Mouse (Mus musculus) lung, postnatal 4 days (tissue): ENCODE measurements around the gene Cetn3.
A peak's percentile ranks its signal among the peaks of the same experiment; 100 is the strongest.

Experiments used
- DNase-seq, 2 experiments: peaks; one replicate each; pipeline ENCODE4 v3.0.0; 2021

Gene Cetn3

GRCm38 (mm10) chr13:81782971-81783404 is at the start of gene Cetn3:
Cetn3 (plus strand) TSS chr13:81783077.
- peak; percentile 93 to 94 for DNase-seq

DNA sequence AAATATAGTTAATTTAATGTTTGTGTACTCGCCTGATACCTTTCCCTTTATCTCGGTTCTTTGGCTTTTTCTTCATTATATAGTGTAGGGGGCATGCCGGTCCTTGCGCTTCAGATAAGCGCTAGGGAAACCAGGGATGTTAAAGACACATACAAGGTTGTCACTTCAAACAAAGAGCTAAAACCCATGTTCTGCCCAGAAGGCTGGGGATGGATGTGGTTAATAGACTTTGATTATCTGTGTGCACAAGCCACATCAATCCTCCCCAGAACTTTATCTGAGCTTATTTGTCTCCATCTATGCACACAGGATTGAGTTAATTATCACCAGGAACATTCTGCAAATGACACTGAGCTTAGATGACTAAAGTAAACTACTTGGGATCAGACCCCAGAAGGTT is 46.3 kb upstream of the Cetn3 start:
- no peak for DNase-seq

DNA sequence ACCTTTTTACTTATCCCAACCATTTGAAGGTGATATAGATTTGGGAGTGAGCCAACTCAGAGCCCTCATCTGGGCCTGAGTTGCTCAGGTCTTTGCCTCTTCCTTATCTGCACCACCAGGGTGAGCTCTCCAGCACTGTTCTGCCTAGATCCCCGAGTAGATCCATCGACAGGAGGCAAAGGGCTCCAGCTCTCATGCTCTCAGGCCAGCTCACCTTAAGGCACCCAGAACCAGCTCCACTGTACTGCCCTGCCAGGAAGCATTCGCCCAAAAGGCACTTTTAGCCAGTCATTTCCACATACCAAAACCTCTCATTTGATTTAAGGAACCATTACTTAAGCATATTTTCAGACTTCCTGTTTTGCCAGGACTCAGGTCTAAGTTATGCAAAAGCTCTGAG is 42.0 kb upstream of the Cetn3 start:
- DNase-seq = no peak

DNA sequence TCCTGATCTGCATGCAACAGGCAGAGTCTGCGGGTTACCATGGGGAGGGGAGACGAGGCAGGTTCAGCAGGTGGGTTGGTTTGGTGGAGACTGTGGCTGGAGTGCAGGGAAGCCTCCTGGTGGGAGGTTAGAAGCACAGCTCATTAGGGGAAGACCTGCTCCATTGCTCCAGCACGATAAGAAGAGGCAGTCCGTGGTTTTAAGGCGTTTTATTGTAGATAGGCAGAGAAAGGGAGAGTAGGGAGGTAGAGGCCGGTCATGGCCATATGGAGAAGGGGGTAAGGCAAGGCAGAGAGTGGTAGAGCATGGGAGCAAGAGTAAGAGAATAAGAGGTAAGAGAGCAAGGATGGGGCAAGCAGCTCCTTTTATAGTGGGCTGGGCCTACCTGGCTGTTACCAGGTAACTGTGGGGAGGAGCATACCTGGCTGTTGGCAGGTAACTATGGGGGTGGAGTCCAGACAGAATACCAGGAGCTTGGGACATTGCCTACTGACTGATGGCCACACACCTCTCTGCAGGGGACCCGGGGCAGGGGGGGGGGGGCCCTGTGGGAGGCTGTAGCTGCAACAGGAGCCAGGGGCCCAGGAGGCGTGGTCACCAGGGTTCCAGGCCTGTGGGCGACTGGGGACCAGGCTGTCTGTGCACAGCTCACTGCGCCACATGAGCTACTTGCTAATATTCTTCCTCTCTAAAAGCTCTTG is 39.3 kb upstream of the Cetn3 start:
- no peak for DNase-seq

- DNase-seq = no peak
Measured at GRCm38 (mm10) chr13:81744092-81744396, 38.8 kb upstream of the Cetn3 start.

DNA sequence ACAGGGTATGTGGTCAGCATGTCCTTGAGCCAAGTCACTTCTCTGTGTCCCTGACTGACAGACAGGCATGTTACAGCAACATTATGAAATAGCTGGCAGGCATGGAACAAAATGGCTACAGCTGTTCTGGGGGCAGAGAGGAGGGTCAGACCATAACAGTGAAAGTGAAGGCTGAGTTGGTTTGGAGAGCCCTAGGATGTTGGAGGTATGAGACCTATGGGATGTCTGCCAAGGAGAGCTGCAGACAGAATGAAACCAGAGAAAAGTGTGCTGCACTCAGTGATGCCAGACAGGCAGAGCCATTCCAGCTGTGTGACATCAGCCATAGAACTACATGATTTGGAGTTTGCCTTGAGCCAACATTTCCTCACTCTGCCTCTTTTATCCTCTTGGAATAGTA is 28.0 kb upstream of the Cetn3 start:
- no peak for DNase-seq

GRCm38 (mm10) chr13:81755324-81755723 is 27.6 kb upstream of the Cetn3 start:
- no peak for DNase-seq

DNA sequence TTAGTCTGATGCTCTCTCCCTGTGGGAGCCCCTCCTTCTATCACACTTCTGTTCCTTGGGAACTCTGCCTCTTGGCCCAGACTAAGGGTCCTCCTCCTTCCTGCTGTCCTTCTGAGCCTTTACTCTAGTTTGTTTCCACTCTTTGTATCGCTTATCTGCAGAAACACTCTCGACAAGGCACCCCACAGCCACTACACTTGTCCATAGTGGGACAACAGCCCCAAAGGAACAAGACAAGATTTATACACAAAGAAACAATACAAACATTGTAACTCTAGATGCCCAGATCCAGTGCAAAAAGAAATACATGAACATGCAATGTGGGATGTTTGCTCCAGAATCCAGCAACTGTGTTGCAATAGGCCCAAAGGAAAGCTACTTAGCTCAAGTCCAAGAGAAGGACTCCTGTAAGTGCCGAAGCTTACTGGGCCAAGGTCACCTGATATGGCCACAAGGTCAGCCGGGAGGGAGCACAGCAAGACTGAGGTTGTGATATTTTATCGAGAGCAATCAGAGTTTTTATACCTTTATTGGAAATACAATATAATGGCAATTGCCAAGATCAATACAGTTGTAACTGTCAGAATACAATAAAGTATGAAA is 25.7 kb upstream of the Cetn3 start:
- no peak for DNase-seq

- peak in 1 of 2 experiments; percentile 46 for DNase-seq
Measured at GRCm38 (mm10) chr13:81760379-81760778, 22.5 kb upstream of the Cetn3 start.

DNA sequence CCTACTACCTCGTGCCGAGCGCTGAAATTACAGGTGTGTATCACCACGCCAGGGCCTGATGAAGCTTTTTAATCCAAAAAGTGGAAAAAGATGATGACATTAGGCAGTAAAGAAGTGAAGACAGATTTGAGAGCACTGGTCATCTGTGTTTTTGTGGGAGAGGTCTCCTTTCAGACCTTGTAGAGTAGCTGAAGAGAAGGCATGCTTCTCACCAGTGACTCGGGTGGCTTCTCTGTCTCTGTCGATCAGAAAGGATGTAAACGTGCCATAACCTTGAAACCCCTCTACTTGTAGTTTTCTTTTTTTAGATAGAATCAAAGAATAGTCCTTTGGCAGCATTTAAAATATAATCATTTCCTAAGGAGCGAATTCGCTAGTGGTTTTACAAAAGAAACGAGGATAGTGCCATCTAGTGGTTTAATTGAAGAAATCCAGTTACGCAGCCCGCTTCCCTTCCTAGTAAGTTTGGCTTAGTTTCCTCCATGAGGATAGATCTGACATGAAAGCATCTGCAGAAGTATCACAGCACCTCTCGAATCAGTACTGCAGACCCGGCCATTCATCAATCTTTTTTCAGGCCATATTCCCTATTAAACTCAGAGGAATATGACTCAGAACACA is 21.2 kb upstream of the Cetn3 start:
- peak in 1 of 2 experiments; percentile 13 for DNase-seq

DNA sequence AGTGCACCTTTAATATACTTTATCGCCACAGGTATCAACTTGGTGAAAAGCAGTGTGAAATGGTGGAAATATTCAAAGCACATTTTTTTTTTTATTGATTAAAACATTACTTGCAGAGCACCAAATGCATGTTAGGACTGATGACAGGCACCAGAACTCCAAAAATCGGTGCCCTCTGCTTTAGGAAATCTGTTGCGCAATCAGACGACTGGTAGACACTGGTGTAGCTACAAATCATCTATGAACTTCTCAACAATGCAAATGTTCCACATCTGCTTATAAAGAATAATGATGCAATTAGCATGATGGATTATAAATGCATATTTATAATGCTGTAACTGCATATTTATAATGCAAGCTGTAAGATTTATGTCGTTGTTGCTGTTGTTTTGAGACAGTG is 18.7 kb upstream of the Cetn3 start:
- no peak for DNase-seq

DNA sequence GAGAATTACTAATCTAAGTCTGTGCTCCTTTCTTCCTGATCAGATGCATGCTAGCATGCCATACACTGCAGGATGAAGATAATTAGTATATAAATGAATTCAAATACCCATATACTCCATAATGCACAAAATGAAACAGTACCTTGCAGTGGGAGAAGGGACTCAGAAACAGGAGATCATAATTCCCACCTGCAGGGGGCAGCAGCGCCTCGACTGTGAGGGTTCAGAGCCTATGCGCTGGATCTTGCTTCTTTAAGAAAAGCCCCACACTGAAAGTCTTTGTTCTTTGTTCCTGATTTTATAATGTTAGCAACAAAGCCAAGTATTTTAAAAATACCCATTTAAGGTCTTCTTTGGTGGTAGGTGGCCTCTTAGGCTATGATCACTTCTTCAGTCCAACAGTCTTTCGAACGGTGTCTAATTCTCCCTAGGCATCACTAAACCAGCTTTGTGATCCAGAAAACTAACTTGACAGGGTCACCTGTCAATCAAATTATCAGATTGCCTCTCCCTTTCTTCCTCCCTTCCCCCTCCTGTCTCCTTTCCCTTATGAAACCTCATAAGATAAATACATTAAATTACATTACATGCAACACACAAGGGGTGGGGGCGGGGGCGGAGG is 15.7 kb upstream of the Cetn3 start:
- DNase-seq = peak; percentile 36 to 59

GRCm38 (mm10) chr13:81776217-81776616 is 6.7 kb upstream of the Cetn3 start:
- no peak for DNase-seq

DNA sequence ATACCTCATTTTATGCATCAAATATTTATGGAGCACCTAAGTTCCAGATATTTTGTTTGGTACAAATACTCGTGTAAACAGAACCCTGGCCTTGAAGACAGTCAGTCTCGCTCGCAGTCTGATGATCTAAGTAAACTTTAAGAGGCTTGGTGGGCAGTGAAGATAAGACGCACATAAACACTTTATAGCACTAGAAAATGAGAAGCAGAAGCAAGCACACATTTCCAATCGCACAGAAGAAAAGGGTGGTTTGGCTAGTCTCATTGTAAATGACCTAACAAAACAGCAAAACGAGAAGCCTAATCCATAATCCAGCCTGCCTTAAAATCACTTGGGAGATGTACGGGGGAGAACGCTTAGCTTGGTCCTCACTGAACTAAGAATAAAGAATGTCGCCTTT is 402 bp upstream of the Cetn3 start:
- DNase-seq = no peak

- peak; percentile 98 for DNase-seq
Measured at GRCm38 (mm10) chr13:81783405-81784342, 797 bp downstream of the Cetn3 start.

DNA sequence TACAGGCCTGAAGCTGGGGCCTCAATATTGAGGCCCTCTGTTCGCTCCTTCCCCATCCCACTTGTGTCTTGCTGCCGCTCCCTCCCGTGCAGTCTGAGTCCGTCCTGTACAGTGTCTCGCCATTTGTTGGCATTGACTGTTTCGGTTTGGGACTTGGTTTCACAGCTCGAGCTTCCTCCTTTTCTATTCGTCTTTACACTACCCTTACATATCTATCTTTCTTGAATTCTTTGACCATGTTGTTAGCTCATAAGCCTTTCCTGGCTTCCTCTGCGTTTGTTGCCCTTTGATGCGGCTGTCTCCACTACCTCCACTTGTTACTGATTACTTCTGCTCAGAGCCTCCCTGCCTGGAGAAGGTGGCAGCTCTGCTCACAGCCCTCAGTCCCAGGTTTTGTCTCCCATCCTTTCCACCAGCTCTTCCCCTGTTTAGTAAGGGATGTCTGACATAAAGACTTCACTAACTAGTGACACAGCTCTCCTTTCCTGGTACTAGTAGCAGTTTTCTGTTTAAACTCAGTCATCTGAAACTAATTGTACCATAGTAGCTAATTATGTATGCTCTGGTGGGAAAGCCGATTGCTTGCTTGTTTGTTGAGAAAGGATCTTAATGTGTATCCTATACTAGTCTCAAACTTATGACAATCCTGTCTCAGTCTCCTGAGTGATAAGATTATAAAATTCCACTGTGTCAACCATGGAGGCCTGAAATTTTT is 3.0 kb downstream of the Cetn3 start:
- no peak for DNase-seq

- DNase-seq = no peak
Measured at GRCm38 (mm10) chr13:81790160-81790559, 7.3 kb downstream of the Cetn3 start.

DNA sequence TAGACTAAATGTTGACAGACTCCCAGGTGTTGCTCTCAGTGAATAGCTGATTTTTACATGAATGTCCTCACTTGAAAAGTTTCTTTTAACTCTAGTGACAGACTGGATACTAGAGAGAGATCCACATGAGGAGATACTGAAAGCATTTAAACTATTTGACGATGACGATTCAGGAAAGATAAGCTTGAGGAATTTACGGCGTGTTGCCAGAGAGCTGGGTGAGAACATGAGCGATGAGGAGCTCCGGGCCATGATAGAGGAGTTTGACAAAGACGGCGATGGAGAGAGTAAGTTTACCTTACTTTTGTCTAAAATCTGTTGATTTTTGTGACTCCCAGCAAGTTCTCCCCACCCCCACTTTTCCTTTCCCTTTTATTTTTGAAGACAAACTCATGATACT is 9.0 kb downstream of the Cetn3 start:
- no peak for DNase-seq

DNA sequence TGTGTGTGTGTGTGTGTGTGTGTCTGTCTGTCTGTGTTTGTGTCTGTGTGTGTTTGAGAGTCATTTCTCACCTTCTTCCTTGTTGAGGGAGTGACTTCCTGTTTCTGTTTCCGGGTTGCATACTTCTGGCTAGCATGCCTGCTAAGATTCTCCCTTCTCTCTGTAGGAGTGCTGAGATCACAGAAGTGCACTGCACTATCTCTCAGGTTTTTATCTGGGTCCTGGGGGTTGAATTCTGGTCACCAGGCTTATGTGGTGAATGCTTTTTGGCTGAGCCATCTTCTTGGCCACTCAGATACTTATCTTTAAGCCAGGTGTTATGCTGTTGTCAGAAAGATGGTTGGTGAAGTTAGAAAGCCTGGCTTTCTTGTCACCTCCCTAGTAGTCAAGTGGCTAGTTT is 11.0 kb downstream of the Cetn3 start:
- DNase-seq = no peak

DNA sequence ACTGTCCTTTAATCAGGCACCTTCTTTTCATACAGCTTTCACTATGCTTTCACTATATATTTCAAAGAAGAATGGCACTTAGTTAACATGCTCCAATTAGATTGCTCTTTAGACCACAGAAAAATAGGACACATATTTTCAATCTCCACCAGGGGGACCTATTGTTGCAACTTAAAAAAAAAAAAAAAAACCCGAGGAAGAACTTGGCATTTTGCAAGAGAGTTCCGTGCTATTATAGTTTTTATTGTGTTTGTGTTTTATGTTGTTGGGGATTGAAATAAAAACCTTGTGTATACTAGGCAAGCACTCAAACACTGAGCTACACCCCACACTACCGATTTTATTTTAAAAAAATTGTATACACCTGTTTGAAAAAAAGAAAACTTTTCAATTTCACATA is 18.2 kb downstream of the Cetn3 start:
- DNase-seq = no peak

- no peak for DNase-seq
Measured at GRCm38 (mm10) chr13:81803713-81804112, 20.8 kb downstream of the Cetn3 start.

DNA sequence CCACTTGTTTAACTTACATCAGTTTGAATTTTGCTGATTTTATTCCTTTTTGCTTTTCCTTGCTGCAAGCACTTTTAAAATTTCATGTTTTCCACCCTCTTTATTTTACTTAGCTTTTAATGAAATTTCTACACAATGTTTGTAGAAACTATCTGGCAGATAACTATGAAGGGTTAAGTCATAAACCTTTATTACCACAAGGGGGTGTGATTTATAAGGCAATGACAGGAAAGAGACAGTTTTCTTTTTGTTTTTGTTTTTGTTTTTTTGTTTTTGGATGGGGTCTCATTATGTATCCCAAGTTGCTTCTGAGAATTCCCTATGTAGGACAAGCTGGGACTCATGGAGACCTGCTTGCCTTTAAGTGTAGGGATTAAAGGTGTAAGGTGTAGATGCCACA is 39.9 kb downstream of the Cetn3 start:
- no peak for DNase-seq
